Comparison of ENCODE assay signal across 20 mouse cellular contexts in genomic region chr1:162815381-162816127, GRCm38 (mm10). TPM values are rescaled to one million over a fixed set of nuclear protein-coding genes. Genes with fewer than 3 reads are reported as not detected.
DNase-seq lines count a peak whose midpoint lies in the region; ATAC-seq lines count a peak whose summit lies in the region.
"Had no signal": no experiment of that assay in that cellular context is flagged by ENCODE, and none has a peak within 500 bp of the region (broad histone marks: within the 10 kb centered on the region; RNA-seq: fewer than 3 reads in every experiment).

No protein-coding gene starts in this region.

- no peak for DNase-seq in intestine, embryonic 14.5 days (ENCODE audit: low spot score)
- DNase-seq in kidney, postnatal 36 days = peak; percentile 39 to 86
- DNase-seq in layer of hippocampus, postnatal 25 days (ENCODE audit: extremely low spot score in 1 of 2, low spot score in 1 of 2) = no peak
- DNase-seq in thymus, adult 18-20 months = no peak
- DNase-seq: cerebellum, adult 8-10 months; gastrocnemius, postnatal 25 days; midbrain, embryonic 14.5 days; right cerebral cortex, postnatal 14 days; thymus, adult 2 months had no signal

- H3K36me3 ChIP-seq in intestine, embryonic 14.5 days (ENCODE audit: control insufficient read depth, insufficient read depth, low read length) = no peaks in the 10 kb centered on the region
- no peaks in the 10 kb centered on the region for H3K36me3 ChIP-seq in intestine, embryonic 16.5 days (ENCODE audit: control insufficient read depth, insufficient read depth, low read length)
- no peaks in the 10 kb centered on the region for H3K36me3 ChIP-seq in kidney, embryonic 14.5 days (ENCODE audit: control insufficient read depth, insufficient read depth, low read length)
- H3K36me3 ChIP-seq: stomach, embryonic 15.5 days had no signal

- no peaks in the 10 kb centered on the region for H3K4me1 ChIP-seq in intestine, embryonic 14.5 days (replicated peaks; ENCODE audit: control insufficient read depth, insufficient read depth, low read length)
- H3K4me1 ChIP-seq in intestine, embryonic 16.5 days (ENCODE audit: control insufficient read depth, insufficient read depth, low read length) = peaks cover 7% of the 10 kb centered on the region; the same call in 1 of the 2 replicates
- no peaks in the 10 kb centered on the region for H3K4me1 ChIP-seq in kidney, embryonic 14.5 days (ENCODE audit: control insufficient read depth, insufficient read depth, low read length)
- H3K4me1 ChIP-seq: forebrain, embryonic 13.5 days; stomach, embryonic 15.5 days had no signal

- WGBS in intestine, embryonic 14.5 days = 66% methylated on average over 10 of the region's 10 CpGs
- 60% methylated on average over 10 of the region's 10 CpGs for WGBS in intestine, embryonic 16.5 days
- 49% methylated on average over 10 of the region's 10 CpGs for WGBS in kidney, embryonic 14.5 days

- ATAC-seq in intestine, embryonic 14.5 days (replicated peaks; ENCODE audit: low FRiP score, low TSS enrichment, low read depth) = peak; percentile 77
- ATAC-seq in intestine, embryonic 16.5 days = peak; percentile 91
- ATAC-seq in kidney, embryonic 14.5 days (ENCODE audit: low FRiP score, low TSS enrichment) = peak; percentile 81; the same call in 1 of the 2 replicates
- ATAC-seq in megakaryocyte progenitor cell, adult 5-6 weeks (replicated peaks; ENCODE audit: poor library complexity) = no peak
- ATAC-seq: forebrain, embryonic 13.5 days; lung, postnatal 0 days had no signal

- H3K27me3 ChIP-seq in intestine, embryonic 14.5 days (replicated peaks; ENCODE audit: control insufficient read depth, insufficient read depth, low read length) = no peaks in the 10 kb centered on the region
- H3K27me3 ChIP-seq in intestine, embryonic 16.5 days (replicated peaks; ENCODE audit: control insufficient read depth, insufficient read depth, low read length) = no peaks in the 10 kb centered on the region
- no peaks in the 10 kb centered on the region for H3K27me3 ChIP-seq in kidney, embryonic 14.5 days (ENCODE audit: control insufficient read depth, insufficient read depth, low read length)
- H3K27me3 ChIP-seq: forebrain, embryonic 13.5 days; stomach, embryonic 15.5 days had no signal

- H3K4me2 ChIP-seq in intestine, embryonic 14.5 days (ENCODE audit: low read length) = no peak overlapping the region
- H3K4me2 ChIP-seq in intestine, embryonic 16.5 days (ENCODE audit: low read depth, low read length) = peak overlapping the region; percentile 35
- no peak overlapping the region for H3K4me2 ChIP-seq in kidney, embryonic 14.5 days (replicated peaks; ENCODE audit: low read depth, low read length)
- H3K4me2 ChIP-seq: forebrain, embryonic 13.5 days; stomach, embryonic 15.5 days had no signal

- no peaks in the 10 kb centered on the region for H3K9me3 ChIP-seq in intestine, embryonic 14.5 days (ENCODE audit: control insufficient read depth, low read length)
- no peaks in the 10 kb centered on the region for H3K9me3 ChIP-seq in intestine, embryonic 16.5 days (ENCODE audit: control insufficient read depth, low read length)
- H3K9me3 ChIP-seq in kidney, embryonic 14.5 days (ENCODE audit: control insufficient read depth, low read length) = no peaks in the 10 kb centered on the region
- H3K9me3 ChIP-seq: forebrain, embryonic 13.5 days; stomach, embryonic 15.5 days had no signal

- no peak overlapping the region for H3K9ac ChIP-seq in intestine, embryonic 14.5 days (ENCODE audit: low read length)
- 0 out of 2 replicates have a peak overlapping the region, but pooled peaks have one; percentile 8 for H3K9ac ChIP-seq in intestine, embryonic 16.5 days (ENCODE audit: low read depth, low read length)
- H3K9ac ChIP-seq in kidney, embryonic 14.5 days (ENCODE audit: low read depth, low read length) = no peak overlapping the region
- H3K9ac ChIP-seq: forebrain, embryonic 13.5 days; stomach, embryonic 15.5 days had no signal

- H3K27ac ChIP-seq in intestine, embryonic 14.5 days (ENCODE audit: low read depth) = peak overlapping the region; percentile 43; the same call in 1 of the 2 replicates
- peak overlapping the region; percentile 88 for H3K27ac ChIP-seq in intestine, embryonic 16.5 days (ENCODE audit: low read length)
- H3K27ac ChIP-seq in kidney, embryonic 14.5 days (ENCODE audit: low read depth, low read length) = peak overlapping the region; percentile 47; the same call in 1 of the 2 replicates
- H3K27ac ChIP-seq: forebrain, embryonic 13.5 days; left cerebral cortex, adult 2 months; stomach, embryonic 15.5 days had no signal

- no peak overlapping the region for H3K4me3 ChIP-seq in intestine, embryonic 14.5 days (ENCODE audit: low read depth, low read length)
- H3K4me3 ChIP-seq in intestine, embryonic 16.5 days (ENCODE audit: low read length) = no peak overlapping the region
- H3K4me3 ChIP-seq in kidney, embryonic 14.5 days (ENCODE audit: low read length) = no peak overlapping the region
- H3K4me3 ChIP-seq: forebrain, embryonic 13.5 days; left cerebral cortex, adult 2 months; myocyte; stomach, embryonic 15.5 days had no signal

RNA-seq across cellular contexts. Expression of gene Fmo4, which starts 1.8 kb away (rescaled TPM):
- 0.81 and 2.2 TPM in 2 replicates for polyA plus RNA-seq in intestine, embryonic 14.5 days (2014; fragmentation: Nextera tagmentation; extraction: Ambion mirVana)
- 11.7 and 13.0 TPM in 2 replicates for polyA plus RNA-seq in intestine, embryonic 16.5 days (2015; fragmentation: Nextera tagmentation; extraction: Ambion mirVana)
- polyA plus RNA-seq in kidney, embryonic 14.5 days (2014; fragmentation: Nextera tagmentation; extraction: Ambion mirVana) = 0.17 and 0.60 TPM in 2 replicates
- total RNA-seq in layer of hippocampus, postnatal 25 days (2021) = under 1 TPM in 1 of 2 experiments, not detected in 1; 0.10 TPM
- total RNA-seq in megakaryocyte progenitor cell, adult 5-6 weeks (2015) = not detected in 2 replicates
- total RNA-seq in megakaryocyte progenitor cell, adult 5-6 weeks (2017) = not detected in 2 replicates
- total RNA-seq: common myeloid progenitor, adult 5-6 weeks; hematopoietic stem cell, adult 5-6 weeks; left cerebral cortex, adult 2 months; megakaryocyte, adult 5-6 weeks had no signal
- polyA plus RNA-seq: myocyte had no signal

RNA-seq across cellular contexts. Expression of gene Fmo1, which starts 50.9 kb away (rescaled TPM):
- 12.4 and 15.2 TPM in 2 replicates for polyA plus RNA-seq in intestine, embryonic 14.5 days (2014; fragmentation: Nextera tagmentation; extraction: Ambion mirVana)
- polyA plus RNA-seq in intestine, embryonic 16.5 days (2015; fragmentation: Nextera tagmentation; extraction: Ambion mirVana) = 12.8 and 14.6 TPM in 2 replicates
- polyA plus RNA-seq in kidney, embryonic 14.5 days (2014; fragmentation: Nextera tagmentation; extraction: Ambion mirVana) = 8.9 and 17.2 TPM in 2 replicates
- total RNA-seq in layer of hippocampus, postnatal 25 days (2021) = 10 to 100 TPM in 1 of 2 experiments, 1 to 10 TPM in 1; 9.9 to 15.0 TPM
- not detected in 2 replicates for total RNA-seq in megakaryocyte progenitor cell, adult 5-6 weeks (2015)
- total RNA-seq in megakaryocyte progenitor cell, adult 5-6 weeks (2017) = not detected in 2 replicates
- total RNA-seq: megakaryocyte, adult 5-6 weeks had no signal

Comparison
In these comparisons a context has a peak if more than half of its experiments do, and no peak if none do; other contexts are left out.
1. DNase-seq: peak in kidney, postnatal 36 days (2 of 2); none in intestine, embryonic 14.5 days (single experiment), layer of hippocampus, postnatal 25 days (0 of 2) and thymus, adult 18-20 months (0 of 2).
2. Peak in every context shown above with its lines, with median percentiles within 50 percentile points of each other: H3K27ac ChIP-seq.